Mouse (Mus musculus): ENCODE data around the gene Creb3l1. TPM values are rescaled to one million over a fixed set of nuclear protein-coding genes. Genes with fewer than 3 reads are reported as not detected.

The Creb3l1 gene
- polyA plus RNA-seq, 1 experiment from 2014 or later, result 0.80 TPM

DNA sequence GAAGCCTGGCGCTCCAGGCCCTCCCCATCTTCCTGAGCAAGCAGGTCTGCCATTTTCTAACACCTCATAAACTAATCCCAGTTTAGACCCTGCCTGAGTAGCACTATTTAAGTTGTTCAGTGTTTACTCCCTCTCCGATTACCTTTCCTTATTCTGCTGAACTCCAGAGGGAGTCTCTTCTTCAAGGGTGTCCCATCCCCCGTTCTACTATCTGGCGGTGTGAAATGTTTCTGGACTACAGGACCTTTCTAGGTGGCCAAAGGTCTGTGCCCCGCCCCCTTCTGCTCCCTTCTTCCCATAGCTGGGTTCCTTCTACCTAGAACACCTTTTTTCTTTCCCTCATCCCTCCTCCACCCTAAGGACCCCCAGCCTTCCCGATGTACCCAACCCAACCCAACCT, 36.0 kb upstream of the Creb3l1 start:
- peak overlapping the region; percentile 55 for H3K4me3 ChIP-seq (ENCODE audit: low read depth, low read length)
- H3K27ac ChIP-seq (ENCODE audit: low read depth, low read length), result no peak overlapping the region
- ATAC-seq (no peak), DNase-seq (ENCODE audit: low spot score) (no peak)
- H3K36me3 ChIP-seq (ENCODE audit: control insufficient read depth, insufficient read depth, low read length), result no peaks in the 10 kb centered on the region
- no peak overlapping the region; the same call in 1 of the 2 replicates for H3K9ac ChIP-seq (ENCODE audit: low read length)
- peaks cover 3% of the 10 kb centered on the region; the same call in 1 of the 2 replicates for H3K27me3 ChIP-seq (replicated peaks; ENCODE audit: control insufficient read depth, insufficient read depth, low read length)
- no peaks in the 10 kb centered on the region for H3K9me3 ChIP-seq (replicated peaks; ENCODE audit: control insufficient read depth, low read length)
- 21% methylated on average over 6 of the region's 6 CpGs for WGBS
- H3K4me2 ChIP-seq (ENCODE audit: low read length), result peak overlapping the region; percentile 86
- peaks cover 5% of the 10 kb centered on the region; the same call in 1 of the 2 replicates for H3K4me1 ChIP-seq (ENCODE audit: control insufficient read depth, insufficient read depth, low read length)

DNA sequence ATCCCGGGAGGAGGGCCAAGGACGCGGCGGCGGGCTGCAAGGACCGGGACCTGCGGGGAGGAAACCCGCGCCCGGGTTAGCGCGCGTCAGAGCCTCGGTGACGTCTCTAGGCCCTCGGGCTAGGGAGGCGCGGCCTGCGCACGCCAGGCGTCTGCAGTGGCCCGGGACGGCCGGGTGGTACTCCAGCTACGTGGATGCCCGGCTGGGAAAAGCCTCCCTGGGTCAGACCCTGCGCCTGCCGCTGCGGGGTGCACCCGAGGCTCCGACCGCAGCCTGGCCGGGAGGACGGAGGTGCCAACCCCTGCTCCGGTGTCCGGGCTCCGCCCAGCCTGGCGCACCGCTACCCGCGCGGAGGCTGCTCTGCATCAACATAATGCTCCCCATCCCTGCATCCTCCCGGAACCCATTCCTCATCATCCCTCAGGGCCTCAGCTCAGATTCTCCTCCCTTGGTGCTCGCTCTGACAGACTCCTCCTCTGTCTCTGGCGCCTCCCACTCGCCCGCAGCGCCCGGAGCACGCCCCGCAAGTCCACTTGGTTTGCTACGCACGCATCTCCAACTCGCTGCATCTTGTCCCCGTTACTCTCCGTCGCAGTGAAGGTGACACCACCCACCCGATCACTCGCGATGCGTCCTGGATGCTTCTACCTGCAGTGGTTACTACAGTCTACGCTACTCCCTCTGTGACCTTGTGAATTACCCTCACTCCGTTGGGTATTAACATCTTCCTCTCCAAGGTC, 35.3 kb upstream of the Creb3l1 start:
- under 1% methylated on average over 57 of the region's 63 CpGs for WGBS
- ATAC-seq (peak; percentile 72), DNase-seq (ENCODE audit: low spot score) (peak; percentile 73)
- H3K27ac ChIP-seq (ENCODE audit: low read depth, low read length), result peak overlapping the region; percentile 81
- H3K4me2 ChIP-seq (ENCODE audit: low read length), result peak overlapping the region; percentile 86
- peaks cover 5% of the 10 kb centered on the region; the same call in 1 of the 2 replicates for H3K4me1 ChIP-seq (ENCODE audit: control insufficient read depth, insufficient read depth, low read length)
- no peaks in the 10 kb centered on the region for H3K9me3 ChIP-seq (replicated peaks; ENCODE audit: control insufficient read depth, low read length)
- H3K27me3 ChIP-seq (replicated peaks; ENCODE audit: control insufficient read depth, insufficient read depth, low read length), result peaks cover 5% of the 10 kb centered on the region
- peak overlapping the region; percentile 80 for H3K9ac ChIP-seq (ENCODE audit: low read length)
- no peaks in the 10 kb centered on the region for H3K36me3 ChIP-seq (ENCODE audit: control insufficient read depth, insufficient read depth, low read length)
- H3K4me3 ChIP-seq (ENCODE audit: low read depth, low read length), result peak overlapping the region; percentile 55

- under 1% methylated on average over 11 of the region's 11 CpGs for WGBS
- H3K4me2 ChIP-seq (ENCODE audit: low read length), result peak overlapping the region; percentile 86
- ATAC-seq (0 out of 2 replicates have a peak, but pooled peaks have one; percentile 4), DNase-seq (ENCODE audit: low spot score) (no peak)
- H3K4me1 ChIP-seq (ENCODE audit: control insufficient read depth, insufficient read depth, low read length), result peaks cover 5% of the 10 kb centered on the region; the same call in 1 of the 2 replicates
- H3K27me3 ChIP-seq (replicated peaks; ENCODE audit: control insufficient read depth, insufficient read depth, low read length), result peaks cover 12% of the 10 kb centered on the region
- H3K36me3 ChIP-seq (ENCODE audit: control insufficient read depth, insufficient read depth, low read length), result no peaks in the 10 kb centered on the region
- H3K27ac ChIP-seq (ENCODE audit: low read depth, low read length), result no peak overlapping the region; the same call in 1 of the 2 replicates
- H3K9me3 ChIP-seq (replicated peaks; ENCODE audit: control insufficient read depth, low read length), result no peaks in the 10 kb centered on the region
- peak overlapping the region; percentile 55 for H3K4me3 ChIP-seq (ENCODE audit: low read depth, low read length)
- peak overlapping the region; percentile 80 for H3K9ac ChIP-seq (ENCODE audit: low read length)
Measured at GRCm38 (mm10) chr2:92058936-92059335, 34.6 kb upstream of the Creb3l1 start.

DNA sequence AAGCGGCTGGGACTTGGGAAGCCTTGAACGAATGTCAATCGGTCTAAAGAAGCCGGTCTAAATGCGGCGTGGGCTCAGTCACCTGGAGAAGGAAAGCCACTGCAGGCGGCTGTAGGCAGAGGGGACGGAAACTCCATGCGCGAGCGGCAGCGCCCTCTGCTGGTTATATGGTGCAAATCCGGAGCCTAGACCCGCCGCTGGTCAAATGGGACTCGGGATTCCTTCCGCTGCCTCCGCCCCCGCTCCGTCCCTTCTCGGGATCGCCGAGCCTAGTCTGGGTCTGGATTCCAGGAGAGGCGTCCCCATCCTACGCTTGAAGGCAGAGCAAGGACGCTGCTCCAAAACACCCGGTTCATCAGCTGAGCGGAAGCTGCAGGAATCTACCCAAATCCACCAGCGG, 34.2 kb upstream of the Creb3l1 start:
- Histone ChIP-seq H3K4me2 (ENCODE audit: low read length) (peak overlapping the region; percentile 86), H3K27ac (ENCODE audit: low read depth, low read length) (no peak overlapping the region), H3K9me3 (replicated peaks; ENCODE audit: control insufficient read depth, low read length) (no peaks in the 10 kb centered on the region), H3K36me3 (ENCODE audit: control insufficient read depth, insufficient read depth, low read length) (no peaks in the 10 kb centered on the region), H3K9ac (ENCODE audit: low read length) (peak overlapping the region; percentile 80), H3K4me1 (ENCODE audit: control insufficient read depth, insufficient read depth, low read length) (peaks cover 5% of the 10 kb centered on the region; the same call in 1 of the 2 replicates), H3K4me3 (ENCODE audit: low read depth, low read length) (peak overlapping the region; percentile 55), H3K27me3 (replicated peaks; ENCODE audit: control insufficient read depth, insufficient read depth, low read length) (peaks cover 15% of the 10 kb centered on the region)
- DNase-seq (ENCODE audit: low spot score) (peak; percentile 91), ATAC-seq (peak; percentile 65)
- WGBS, result under 1% methylated on average over 29 of the region's 29 CpGs

GRCm38 (mm10) chr2:92056760-92057159, 32.5 kb upstream of the Creb3l1 start:
- H3K27me3 ChIP-seq (replicated peaks; ENCODE audit: control insufficient read depth, insufficient read depth, low read length), result peaks cover 15% of the 10 kb centered on the region
- H3K27ac ChIP-seq (ENCODE audit: low read depth, low read length), result no peak overlapping the region
- H3K4me3 ChIP-seq (ENCODE audit: low read depth, low read length), result no peak overlapping the region
- WGBS, result 84% methylated on average over 13 of the region's 13 CpGs
- no peak overlapping the region for H3K4me2 ChIP-seq (ENCODE audit: low read length)
- DNase-seq (ENCODE audit: low spot score), result no peak
- H3K4me1 ChIP-seq (ENCODE audit: control insufficient read depth, insufficient read depth, low read length), result peaks cover 5% of the 10 kb centered on the region; the same call in 1 of the 2 replicates
- H3K36me3 ChIP-seq (ENCODE audit: control insufficient read depth, insufficient read depth, low read length), result no peaks in the 10 kb centered on the region
- no peak for ATAC-seq
- no peaks in the 10 kb centered on the region for H3K9me3 ChIP-seq (replicated peaks; ENCODE audit: control insufficient read depth, low read length)
- H3K9ac ChIP-seq (ENCODE audit: low read length), result no peak overlapping the region

DNA sequence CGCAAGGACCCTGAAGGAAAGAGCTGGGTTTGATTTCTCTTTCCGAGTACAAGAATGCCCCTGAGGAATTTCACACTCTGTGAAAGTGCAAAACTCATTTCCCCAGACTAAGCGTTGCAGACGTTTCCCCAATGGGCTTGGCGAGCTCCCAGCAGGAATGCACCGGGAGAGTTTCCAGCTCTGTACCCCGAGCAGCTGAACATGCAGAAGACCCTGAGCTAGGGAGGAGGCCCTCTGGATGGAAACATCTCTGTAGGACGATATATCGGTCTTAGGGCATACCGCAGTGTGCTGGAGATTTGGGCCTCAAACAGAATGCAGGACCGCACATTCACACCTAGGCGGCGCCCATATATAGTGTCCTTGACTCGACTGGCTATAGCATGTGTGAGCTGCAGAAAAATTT, 31.5 kb upstream of the Creb3l1 start:
- Histone ChIP-seq H3K4me2 (ENCODE audit: low read length) (peak overlapping the region; percentile 69), H3K4me1 (ENCODE audit: control insufficient read depth, insufficient read depth, low read length) (peaks cover 5% of the 10 kb centered on the region; the same call in 1 of the 2 replicates), H3K36me3 (ENCODE audit: control insufficient read depth, insufficient read depth, low read length) (no peaks in the 10 kb centered on the region), H3K27ac (ENCODE audit: low read depth, low read length) (0 out of 2 replicates have a peak overlapping the region, but pooled peaks have one; percentile 6), H3K9me3 (replicated peaks; ENCODE audit: control insufficient read depth, low read length) (no peaks in the 10 kb centered on the region), H3K4me3 (ENCODE audit: low read depth, low read length) (peak overlapping the region; percentile 28), H3K9ac (ENCODE audit: low read length) (peak overlapping the region; percentile 53), H3K27me3 (replicated peaks; ENCODE audit: control insufficient read depth, insufficient read depth, low read length) (peaks cover 15% of the 10 kb centered on the region)
- ATAC-seq (0 out of 2 replicates have a peak, but pooled peaks have one; percentile 24), DNase-seq (ENCODE audit: low spot score) (peak; percentile 78)
- under 1% methylated on average over 14 of the region's 14 CpGs for WGBS

GRCm38 (mm10) chr2:92055101-92055813, 31.0 kb upstream of the Creb3l1 start:
- Histone ChIP-seq H3K4me2 (ENCODE audit: low read length) (peak overlapping the region; percentile 69), H3K27ac (ENCODE audit: low read depth, low read length) (0 out of 2 replicates have a peak overlapping the region, but pooled peaks have one; percentile 6), H3K9ac (ENCODE audit: low read length) (peak overlapping the region; percentile 53), H3K36me3 (ENCODE audit: control insufficient read depth, insufficient read depth, low read length) (no peaks in the 10 kb centered on the region), H3K4me3 (ENCODE audit: low read depth, low read length) (peak overlapping the region; percentile 28), H3K9me3 (replicated peaks; ENCODE audit: control insufficient read depth, low read length) (no peaks in the 10 kb centered on the region), H3K4me1 (ENCODE audit: control insufficient read depth, insufficient read depth, low read length) (peaks cover 5% of the 10 kb centered on the region; the same call in 1 of the 2 replicates), H3K27me3 (replicated peaks; ENCODE audit: control insufficient read depth, insufficient read depth, low read length) (peaks cover 12% of the 10 kb centered on the region)
- ATAC-seq (peak; percentile 49), DNase-seq (ENCODE audit: low spot score) (peak; percentile 92)
- WGBS, result 4% methylated on average over 38 of the region's 38 CpGs

GRCm38 (mm10) chr2:92052754-92053153, 28.5 kb upstream of the Creb3l1 start:
- H3K27ac ChIP-seq (ENCODE audit: low read depth, low read length), result no peak overlapping the region
- no peak overlapping the region for H3K4me3 ChIP-seq (ENCODE audit: low read depth, low read length)
- H3K27me3 ChIP-seq (replicated peaks; ENCODE audit: control insufficient read depth, insufficient read depth, low read length), result peaks cover 11% of the 10 kb centered on the region; the same call in 1 of the 2 replicates
- no peak overlapping the region for H3K4me2 ChIP-seq (ENCODE audit: low read length)
- H3K36me3 ChIP-seq (ENCODE audit: control insufficient read depth, insufficient read depth, low read length), result no peaks in the 10 kb centered on the region
- H3K9ac ChIP-seq (ENCODE audit: low read length), result no peak overlapping the region
- H3K4me1 ChIP-seq (ENCODE audit: control insufficient read depth, insufficient read depth, low read length), result peaks cover 5% of the 10 kb centered on the region; the same call in 1 of the 2 replicates
- 62% methylated on average over 2 of the region's 2 CpGs for WGBS
- no peaks in the 10 kb centered on the region for H3K9me3 ChIP-seq (replicated peaks; ENCODE audit: control insufficient read depth, low read length)
- DNase-seq (ENCODE audit: low spot score) (peak; percentile 51), ATAC-seq (no peak)

Data from forebrain, embryonic 14.5 days (tissue).